Mouse (Mus musculus) liver, adult 2 months (tissue): ENCODE results near the gene Adamts20.

Experiments
- CTCF ChIP-seq: fragments of 200-500 bp; IDR thresholded peaks from 2 replicates; pipeline ENCODE4 v1.5.1; 2011; ENCODE audit warnings: low read depth, low read length, control low read depth
- POLR2A ChIP-seq: fragments of 200-500 bp; IDR thresholded peaks from 2 replicates; pipeline ENCODE4 v1.6.1; 2011; ENCODE audit warnings: low read length, control low read depth; ENCODE audit not compliant: insufficient read depth; ENCODE audit errors: extremely low read depth

- TF ChIP-seq POLR2A = no peak
- no peak for TF ChIP-seq CTCF
These were observed at the start of gene Adamts20 for GRCm38 (mm10) chr15:94465318-94465717.
